Mouse (Mus musculus): ENCODE measurements at regions not wholly inside any gene's neighbourhood (a gene's known extent, or its start where the extent isn't known, plus 50 kb on each side); places are given as distances from the start of the nearest gene placed in this dataset.
"Not testable (repeated sequence)": the region's sequence is repeated elsewhere in the genome, so short reads cannot be mapped to it uniquely, and the experiment has no call there.

- DNase-seq (ENCODE audit: inconsistent age in 2 of 2, low spot score in 1 of 2), result no peak
Measured at GRCm38 (mm10) chr1:181262496-181262895, 50.7 kb upstream of the Wdr26 start.

- no peak for DNase-seq (ENCODE audit: inconsistent age in 2 of 2, low spot score in 1 of 2)
Measured at GRCm38 (mm10) chr1:181263216-181263615, 51.4 kb upstream of the Wdr26 start.

GRCm38 (mm10) chr1:181270469-181270868, 58.7 kb upstream of the Wdr26 start:
- not testable (repeated sequence) for DNase-seq (ENCODE audit: inconsistent age in 2 of 2, low spot score in 1 of 2)

- DNase-seq (ENCODE audit: inconsistent age in 2 of 2, low spot score in 1 of 2), result no peak
Measured at GRCm38 (mm10) chr1:181271164-181271563, 59.4 kb upstream of the Wdr26 start.

GRCm38 (mm10) chr1:181271821-181272220, 60.0 kb upstream of the Wdr26 start:
- DNase-seq (ENCODE audit: inconsistent age in 2 of 2, low spot score in 1 of 2), result no peak

GRCm38 (mm10) chr1:181272622-181273296, 61.0 kb upstream of the Wdr26 start:
- peak; percentile 82 to 94 for DNase-seq (ENCODE audit: inconsistent age in 2 of 2, low spot score in 1 of 2)

GRCm38 (mm10) chr1:181273540-181274204, 61.9 kb upstream of the Wdr26 start:
- DNase-seq (ENCODE audit: inconsistent age in 2 of 2, low spot score in 1 of 2), result no peak

- no peak for DNase-seq (ENCODE audit: inconsistent age in 2 of 2, low spot score in 1 of 2)
Measured at GRCm38 (mm10) chr1:181280826-181281225, 69.0 kb upstream of the Wdr26 start.

GRCm38 (mm10) chr1:181282986-181283385, 69.4 kb upstream of the Cnih3 start:
- DNase-seq (ENCODE audit: inconsistent age in 2 of 2, low spot score in 1 of 2), result not testable (repeated sequence)

- DNase-seq (ENCODE audit: inconsistent age in 2 of 2, low spot score in 1 of 2), result not testable (repeated sequence)
Measured at GRCm38 (mm10) chr1:181283539-181283938, 68.9 kb upstream of the Cnih3 start.

- peak in 1 of 2 experiments; percentile 53 for DNase-seq (ENCODE audit: inconsistent age in 2 of 2, low spot score in 1 of 2)
Measured at GRCm38 (mm10) chr1:181284301-181285197, 67.9 kb upstream of the Cnih3 start.

- no peak for DNase-seq (ENCODE audit: inconsistent age in 2 of 2, low spot score in 1 of 2)
Measured at GRCm38 (mm10) chr1:181285600-181285999, 66.8 kb upstream of the Cnih3 start.

- DNase-seq (ENCODE audit: inconsistent age in 2 of 2, low spot score in 1 of 2), result no peak
Measured at GRCm38 (mm10) chr1:181286146-181286545, 66.3 kb upstream of the Cnih3 start.

GRCm38 (mm10) chr1:181287166-181287565, 65.3 kb upstream of the Cnih3 start:
- no peak for DNase-seq (ENCODE audit: inconsistent age in 2 of 2, low spot score in 1 of 2)

- no peak for DNase-seq (ENCODE audit: inconsistent age in 2 of 2, low spot score in 1 of 2)
Measured at GRCm38 (mm10) chr1:181289385-181290035, 62.9 kb upstream of the Cnih3 start.

- no peak for DNase-seq (ENCODE audit: inconsistent age in 2 of 2, low spot score in 1 of 2)
Measured at GRCm38 (mm10) chr1:181291202-181291601, 61.2 kb upstream of the Cnih3 start.

- no peak for DNase-seq (ENCODE audit: inconsistent age in 2 of 2, low spot score in 1 of 2)
Measured at GRCm38 (mm10) chr1:181291966-181292365, 60.5 kb upstream of the Cnih3 start.

GRCm38 (mm10) chr1:181293079-181293865, 59.2 kb upstream of the Cnih3 start:
- no peak for DNase-seq (ENCODE audit: inconsistent age in 2 of 2, low spot score in 1 of 2)

GRCm38 (mm10) chr1:181295651-181296050, 56.8 kb upstream of the Cnih3 start:
- no peak for DNase-seq (ENCODE audit: inconsistent age in 2 of 2, low spot score in 1 of 2)

- DNase-seq (ENCODE audit: inconsistent age in 2 of 2, low spot score in 1 of 2), result no peak
Measured at GRCm38 (mm10) chr1:181298063-181298462, 54.4 kb upstream of the Cnih3 start.

Data from adrenal gland, adult (tissue).